Mouse (Mus musculus) liver, embryonic 11.5 days (tissue): ENCODE data around the gene Casz1. TPM values are rescaled to one million over a fixed set of nuclear protein-coding genes. Genes with fewer than 3 reads are reported as not detected.

Experiments used
- ATAC-seq: fragments of 200-750 bp; cut with Nextera tagmentation; replicated peaks from 2 replicates; pipeline ENCODE4 v1.8.0; 2017; ENCODE audit warnings: moderate number of reproducible peaks, mild to moderate bottlenecking, moderate TSS enrichment, moderate library complexity; ENCODE audit not compliant: low FRiP score
- DNase-seq: peaks from one replicate; pipeline ENCODE4 v3.0.0-alpha.2; 2017; ENCODE audit warnings: low spot score
- H3K27ac ChIP-seq: fragments of 300-500 bp; sonication (generic); 2 replicates; pipeline ENCODE4 v1.5.1; 2014; ENCODE audit warnings: mild to moderate bottlenecking, low read depth, low read length, control low read depth
- H3K27me3 ChIP-seq: fragments of 300-500 bp; sonication (generic); replicated peaks from 2 replicates; pipeline ENCODE4 v1.6.1; 2014; ENCODE audit warnings: low read length, mixed read lengths; ENCODE audit not compliant: control insufficient read depth, insufficient read depth
- H3K36me3 ChIP-seq: fragments of 300-500 bp; sonication (generic); 2 replicates; pipeline ENCODE4 v1.6.1; 2014; ENCODE audit warnings: mild to moderate bottlenecking, low read length, moderate library complexity, mixed read lengths; ENCODE audit not compliant: control insufficient read depth, insufficient read depth
- H3K4me1 ChIP-seq: fragments of 300-500 bp; sonication (generic); replicated peaks from 2 replicates; pipeline ENCODE4 v1.6.1; 2014; ENCODE audit warnings: low read length, mixed read lengths; ENCODE audit not compliant: control insufficient read depth, insufficient read depth
- H3K4me2 ChIP-seq: fragments of 300-500 bp; sonication (generic); 2 replicates; pipeline ENCODE4 v1.6.1; 2014; ENCODE audit warnings: mild to moderate bottlenecking, control low read depth, moderate library complexity
- H3K4me3 ChIP-seq: fragments of 300-500 bp; sonication (generic); 2 replicates; pipeline ENCODE4 v1.5.1; 2014; ENCODE audit warnings: low read depth, low read length, control low read depth
- H3K9ac ChIP-seq: fragments of 300-500 bp; sonication (generic); 2 replicates; pipeline ENCODE4 v1.6.1; 2014; ENCODE audit warnings: low read depth, low read length, control low read depth
- H3K9me3 ChIP-seq: fragments of 300-500 bp; sonication (generic); 2 replicates; pipeline ENCODE4 v1.6.1; 2016; ENCODE audit warnings: low read length, inconsistent platforms, mixed read lengths; ENCODE audit not compliant: control insufficient read depth
- WGBS: fragments of 180-500 bp; shearing (Covaris S2); extraction: QIAGEN DNeasy Blood & Tissue Kit; methylation state at CpG from one replicate; pipeline ENCODE4 v1.1.7; 2014; 5-methylcytosine and 5-hydroxymethylcytosine counted together
- polyA plus RNA-seq: library from polyadenylated mRNA; unstranded; fragments of >200 nt; fragmentation: Nextera tagmentation; extraction: Ambion mirVana; gene quantifications from 2 replicates; pipeline ENCODE4 v1.2.1, GENCODE M21; 2014

The Casz1 gene
- polyA plus RNA-seq, 1 experiment from 2014 or later = 1.0 TPM

GRCm38 (mm10) chr4:148918707-148919447, 114.6 kb downstream of the Casz1 start:
- Histone ChIP-seq H3K4me1 (peaks cover 1% of the 10 kb centered on the region; the same call in 1 of the 2 replicates), H3K36me3 (no peaks in the 10 kb centered on the region), H3K9me3 (no peaks in the 10 kb centered on the region), H3K27ac (no peak overlapping the region), H3K4me2 (no peak overlapping the region), H3K27me3 (peaks cover 38% of the 10 kb centered on the region), H3K9ac (no peak overlapping the region), H3K4me3 (no peak overlapping the region)
- 73% methylated on average over 15 of the region's 15 CpGs for WGBS
- DNase-seq (no peak), ATAC-seq (no peak)

GRCm38 (mm10) chr4:148920610-148921009, 116.4 kb downstream of the Casz1 start:
- Histone ChIP-seq H3K27me3 (peaks cover 49% of the 10 kb centered on the region), H3K4me2 (no peak overlapping the region), H3K27ac (no peak overlapping the region), H3K4me1 (peaks cover 10% of the 10 kb centered on the region; the same call in 1 of the 2 replicates), H3K9ac (no peak overlapping the region), H3K36me3 (no peaks in the 10 kb centered on the region), H3K4me3 (no peak overlapping the region), H3K9me3 (no peaks in the 10 kb centered on the region)
- 57% methylated on average over 11 of the region's 11 CpGs for WGBS
- ATAC-seq (no peak), DNase-seq (no peak)

DNA sequence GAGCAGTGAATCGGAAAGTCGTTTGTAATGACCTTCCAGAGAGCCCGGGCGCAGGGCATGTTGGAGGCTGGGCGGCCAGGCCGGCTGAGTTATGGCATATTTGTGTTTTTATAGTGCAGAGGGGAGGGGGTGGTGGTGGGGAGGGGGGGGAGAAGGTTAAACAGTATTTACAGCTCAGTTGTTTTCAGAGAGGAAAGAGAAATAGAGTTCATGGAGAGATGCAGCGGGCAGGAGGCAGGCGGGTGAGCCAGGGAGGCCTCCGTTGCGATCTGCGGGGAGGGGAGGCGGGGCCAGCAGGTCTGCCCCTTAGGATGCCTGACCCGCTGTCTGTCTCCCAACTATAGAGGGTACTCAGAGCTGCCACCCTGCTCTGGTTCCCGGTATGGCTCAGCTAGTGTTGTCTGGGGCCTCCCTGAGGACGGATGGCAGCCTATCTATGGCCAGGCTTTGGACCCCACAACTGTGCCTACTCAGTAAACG, 118.0 kb downstream of the Casz1 start:
- H3K27ac ChIP-seq = no peak overlapping the region
- WGBS = 13% methylated on average over 16 of the region's 16 CpGs

DNA sequence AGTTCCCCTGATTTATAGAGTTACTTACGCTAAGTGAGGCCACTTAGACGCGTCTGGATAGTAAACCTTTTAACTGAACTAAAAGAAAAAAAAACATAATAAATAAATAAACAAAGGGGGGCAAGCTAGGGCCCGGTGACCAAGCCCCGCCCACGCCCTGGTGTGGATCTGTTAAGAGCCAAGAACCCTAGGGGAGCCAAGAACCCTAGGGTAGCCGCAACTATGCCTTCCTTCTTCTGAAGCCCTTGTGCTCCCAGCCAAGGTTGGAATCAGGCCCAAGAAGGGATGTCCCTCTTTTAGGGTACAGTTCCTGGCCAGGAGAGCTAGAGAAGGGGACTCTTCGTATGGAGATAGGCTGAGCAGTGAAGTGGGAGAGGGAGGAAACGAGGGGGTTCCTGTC, 119.2 kb downstream of the Casz1 start:
- Histone ChIP-seq H3K4me1 (peaks cover 22% of the 10 kb centered on the region), H3K4me2 (no peak overlapping the region), H3K36me3 (no peaks in the 10 kb centered on the region), H3K9me3 (no peaks in the 10 kb centered on the region), H3K4me3 (no peak overlapping the region), H3K27me3 (peaks cover 56% of the 10 kb centered on the region), H3K9ac (no peak overlapping the region), H3K27ac (no peak overlapping the region)
- 64% methylated on average over 9 of the region's 9 CpGs for WGBS
- DNase-seq (no peak), ATAC-seq (no peak)

More for the DNA sequence above, 118.0 kb downstream of the Casz1 start:
- H3K4me3 ChIP-seq = no peak overlapping the region
- ATAC-seq (peak; percentile 25; the same call in 1 of the 2 replicates), DNase-seq (no peak)
- no peaks in the 10 kb centered on the region for H3K9me3 ChIP-seq
- H3K4me1 ChIP-seq = peaks cover 20% of the 10 kb centered on the region
- H3K9ac ChIP-seq = no peak overlapping the region
- H3K4me2 ChIP-seq = peak overlapping the region; percentile 42
- no peaks in the 10 kb centered on the region for H3K36me3 ChIP-seq
- H3K27me3 ChIP-seq = peaks cover 56% of the 10 kb centered on the region

GRCm38 (mm10) chr4:148923976-148924375, 119.7 kb downstream of the Casz1 start:
- Histone ChIP-seq H3K36me3 (no peaks in the 10 kb centered on the region), H3K4me1 (peaks cover 22% of the 10 kb centered on the region), H3K4me3 (no peak overlapping the region), H3K9me3 (no peaks in the 10 kb centered on the region), H3K27ac (no peak overlapping the region), H3K4me2 (no peak overlapping the region), H3K9ac (no peak overlapping the region), H3K27me3 (peaks cover 52% of the 10 kb centered on the region)
- WGBS = 67% methylated on average over 8 of the region's 8 CpGs
- ATAC-seq (no peak), DNase-seq (no peak)

DNA sequence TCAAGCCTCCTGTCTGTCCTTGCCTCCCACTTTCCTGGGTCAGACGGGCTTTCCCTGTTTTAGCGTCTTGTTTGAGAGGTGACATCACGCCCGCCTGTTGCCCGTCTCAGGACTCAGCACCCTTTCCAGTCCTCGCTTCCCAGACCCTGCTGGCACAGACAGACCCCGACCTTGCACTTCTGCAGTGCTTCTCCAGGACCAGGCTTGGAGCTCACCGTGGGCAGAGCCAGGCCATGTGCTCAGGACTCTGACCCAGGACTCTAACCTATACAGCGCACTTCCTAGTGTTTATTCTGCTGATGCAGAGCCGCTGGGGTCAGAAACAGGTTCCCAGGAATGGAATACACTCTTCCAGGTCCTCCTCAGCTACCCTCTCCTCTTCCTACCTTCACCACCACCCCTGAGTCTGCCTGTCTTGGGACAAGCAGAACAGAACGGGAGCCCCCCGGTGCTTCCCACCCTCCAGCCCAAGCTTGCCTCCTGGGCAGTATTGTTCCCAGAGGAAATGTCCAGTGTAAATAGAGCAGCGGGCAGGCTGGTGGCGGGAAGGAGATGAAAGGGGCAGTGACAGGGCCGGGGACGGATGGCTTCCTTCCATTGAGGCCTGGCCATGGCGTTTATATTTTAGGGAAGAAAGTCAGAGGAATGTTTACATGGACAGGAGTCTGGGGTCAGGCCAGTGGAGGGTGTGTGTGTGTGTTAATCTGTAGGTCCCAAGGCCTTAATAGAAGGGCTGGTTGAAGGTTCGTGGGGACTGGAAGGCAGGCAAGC, 121.5 kb downstream of the Casz1 start:
- Histone ChIP-seq H3K27ac (peak overlapping the region; percentile 62; the same call in 1 of the 2 replicates), H3K27me3 (peaks cover 42% of the 10 kb centered on the region), H3K9ac (no peak overlapping the region), H3K4me2 (no peak overlapping the region), H3K4me3 (no peak overlapping the region), H3K36me3 (no peaks in the 10 kb centered on the region), H3K4me1 (peaks cover 29% of the 10 kb centered on the region), H3K9me3 (no peaks in the 10 kb centered on the region)
- DNase-seq (no peak), ATAC-seq (peak; percentile 35; the same call in 1 of the 2 replicates)
- 34% methylated on average over 18 of the region's 18 CpGs for WGBS

DNA sequence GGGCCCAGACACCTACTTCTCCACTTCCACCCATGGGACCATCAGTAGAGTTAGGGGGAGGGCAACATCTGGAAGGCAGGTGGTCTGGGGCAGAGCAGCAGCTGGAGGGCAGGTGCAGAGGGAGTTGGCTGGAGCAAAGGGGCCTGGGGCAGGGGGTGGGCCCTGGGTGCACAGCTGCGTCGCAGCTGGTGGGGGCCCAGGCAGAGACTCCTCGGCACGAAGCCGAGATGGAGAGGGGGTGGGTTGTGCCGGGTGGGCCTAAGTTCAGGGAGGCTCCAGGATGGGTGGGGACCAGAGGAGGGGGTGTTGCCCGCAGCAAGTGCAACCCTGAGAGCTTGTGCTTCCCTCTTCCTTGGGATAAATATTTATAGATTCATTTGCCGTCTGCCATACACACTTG, 122.2 kb downstream of the Casz1 start:
- DNase-seq (no peak), ATAC-seq (no peak)
- Histone ChIP-seq H3K27ac (peak overlapping the region; percentile 62; the same call in 1 of the 2 replicates), H3K9ac (no peak overlapping the region), H3K4me3 (no peak overlapping the region), H3K36me3 (no peaks in the 10 kb centered on the region), H3K4me2 (no peak overlapping the region), H3K27me3 (peaks cover 35% of the 10 kb centered on the region), H3K4me1 (peaks cover 31% of the 10 kb centered on the region), H3K9me3 (no peaks in the 10 kb centered on the region)
- WGBS = 46% methylated on average over 8 of the region's 8 CpGs

DNA sequence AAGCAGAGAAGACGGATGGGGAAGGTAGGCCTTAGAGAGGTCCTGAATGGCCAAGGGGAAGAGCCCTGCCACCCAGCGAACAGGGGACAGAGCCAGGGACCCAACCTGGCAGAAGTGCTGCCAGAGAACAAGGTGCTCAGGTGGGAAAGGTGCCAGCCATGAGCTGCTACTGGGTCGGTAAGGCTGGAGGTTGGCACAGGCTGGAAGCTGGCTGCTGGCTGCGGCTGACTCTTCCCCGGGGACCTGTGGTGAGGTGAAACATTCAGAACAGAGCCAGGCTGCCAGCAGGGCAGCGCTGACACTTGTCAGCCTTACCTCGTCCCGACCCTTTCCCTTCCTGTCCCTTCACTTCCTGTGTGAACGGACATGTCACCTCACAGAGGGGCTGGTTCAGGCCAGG, 124.1 kb downstream of the Casz1 start:
- Histone ChIP-seq H3K27me3 (peaks cover 25% of the 10 kb centered on the region), H3K4me1 (peaks cover 31% of the 10 kb centered on the region), H3K4me2 (no peak overlapping the region), H3K9me3 (no peaks in the 10 kb centered on the region), H3K9ac (no peak overlapping the region), H3K36me3 (no peaks in the 10 kb centered on the region), H3K27ac (no peak overlapping the region), H3K4me3 (no peak overlapping the region)
- DNase-seq (no peak), ATAC-seq (no peak)
- WGBS = 44% methylated on average over 9 of the region's 9 CpGs
